Mouse (Mus musculus) hindbrain, embryonic 16.5 days (tissue): ENCODE measurements around the gene F11r. TPM values are rescaled to one million over a fixed set of nuclear protein-coding genes. Genes with fewer than 3 reads are reported as not detected.

ENCODE experiments used
- ATAC-seq: fragments of 200-750 bp; cut with Nextera tagmentation; 2 replicates; pipeline ENCODE4 v1.8.0; 2017; ENCODE audit warnings: moderate TSS enrichment, moderate library complexity
- H3K27ac ChIP-seq: fragments of 300-500 bp; sonication (generic); 2 replicates; pipeline ENCODE4 v1.5.1; 2014; ENCODE audit warnings: low read depth, mild to moderate bottlenecking, control low read depth, low read length, moderate library complexity
- H3K27me3 ChIP-seq: fragments of 300-500 bp; sonication (generic); replicated peaks from 2 replicates; pipeline ENCODE4 v1.6.1; 2014; ENCODE audit warnings: low read length; ENCODE audit not compliant: control insufficient read depth, insufficient read depth
- H3K36me3 ChIP-seq: fragments of 300-500 bp; sonication (generic); 2 replicates; pipeline ENCODE4 v1.6.1; 2014; ENCODE audit warnings: mild to moderate bottlenecking, low read length, moderate library complexity, mixed read lengths; ENCODE audit not compliant: control insufficient read depth, insufficient read depth
- H3K4me1 ChIP-seq: fragments of 300-500 bp; sonication (generic); 2 replicates; pipeline ENCODE4 v1.6.1; 2014; ENCODE audit warnings: low read depth, low read length; ENCODE audit not compliant: control insufficient read depth, insufficient read depth
- H3K4me2 ChIP-seq: fragments of 300-500 bp; sonication (generic); 2 replicates; pipeline ENCODE4 v1.6.1; 2014; ENCODE audit warnings: mild to moderate bottlenecking, low read length, control low read depth, moderate library complexity
- H3K4me3 ChIP-seq: fragments of 300-500 bp; sonication (generic); 2 replicates; pipeline ENCODE4 v1.5.1; 2014; ENCODE audit warnings: mild to moderate bottlenecking, low read length, control low read depth, moderate library complexity
- H3K9ac ChIP-seq: fragments of 300-500 bp; sonication (generic); 2 replicates; pipeline ENCODE4 v1.6.1; 2014; ENCODE audit warnings: low read depth, mild to moderate bottlenecking, control low read depth, low read length, moderate library complexity
- H3K9me3 ChIP-seq: fragments of 300-500 bp; sonication (generic); 2 replicates; pipeline ENCODE4 v1.6.1; 2014; ENCODE audit warnings: mild to moderate bottlenecking, low read length, moderate library complexity; ENCODE audit not compliant: control insufficient read depth
- WGBS: fragments of 180-500 bp; shearing (Covaris S2); extraction: QIAGEN DNeasy Blood & Tissue Kit; methylation state at CpG from one replicate; pipeline ENCODE4 v1.1.7; 2014; 5-methylcytosine and 5-hydroxymethylcytosine counted together
- polyA plus RNA-seq: library from polyadenylated mRNA; unstranded; fragments of >200 nt; fragmentation: Nextera tagmentation; extraction: Ambion mirVana; gene quantifications from 2 replicates; pipeline ENCODE4 v1.2.1, GENCODE M21; 2015

Gene F11r
- polyA plus RNA-seq, 1 experiment from 2014 or later = 14.1 TPM

- peak; percentile 19; the same call in 1 of the 2 replicates for ATAC-seq
- Histone ChIP-seq H3K36me3 (peaks cover 16% of the 10 kb centered on the region), H3K9me3 (no peaks in the 10 kb centered on the region), H3K4me3 (peak overlapping the region; percentile 95), H3K27ac (peak overlapping the region; percentile 93), H3K4me1 (peaks cover 18% of the 10 kb centered on the region), H3K9ac (peak overlapping the region; percentile 93), H3K27me3 (peaks cover 9% of the 10 kb centered on the region), H3K4me2 (peak overlapping the region; percentile 72)
- under 1% methylated on average over 20 of the region's 20 CpGs for WGBS
These were observed 25.3 kb upstream of the F11r start for GRCm38 (mm10) chr1:171412001-171412441.

DNA sequence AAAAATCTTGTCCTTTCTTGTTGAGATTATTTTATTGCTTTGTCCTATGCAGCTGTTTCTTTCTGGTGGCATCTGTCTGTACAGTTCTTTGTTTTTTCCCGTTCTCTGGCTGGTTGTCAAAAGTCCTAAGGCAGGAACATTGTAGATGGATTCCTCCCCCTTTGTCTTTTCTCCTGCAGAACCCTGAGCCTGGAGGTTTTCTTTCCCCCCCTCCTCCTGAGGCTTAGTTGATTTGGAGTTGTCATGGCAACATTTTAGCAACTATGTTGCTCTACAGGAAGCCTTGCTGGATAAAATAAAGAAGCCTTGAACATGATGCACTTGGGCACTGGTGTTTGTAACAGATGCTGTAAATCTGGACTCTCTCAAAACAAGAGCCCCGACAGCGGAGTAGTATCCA, 24.9 kb upstream of the F11r start:
- peak overlapping the region; percentile 93 for H3K9ac ChIP-seq
- peaks cover 20% of the 10 kb centered on the region for H3K36me3 ChIP-seq
- peak overlapping the region; percentile 93 for H3K27ac ChIP-seq
- 0 out of 2 replicates have a peak, but pooled peaks have one; percentile 0 for ATAC-seq
- 12% methylated on average over 3 of the region's 3 CpGs for WGBS
- peaks cover 18% of the 10 kb centered on the region for H3K4me1 ChIP-seq
- peak overlapping the region; percentile 72 for H3K4me2 ChIP-seq
- no peaks in the 10 kb centered on the region for H3K9me3 ChIP-seq
- peaks cover 9% of the 10 kb centered on the region for H3K27me3 ChIP-seq
- peak overlapping the region; percentile 95 for H3K4me3 ChIP-seq

DNA sequence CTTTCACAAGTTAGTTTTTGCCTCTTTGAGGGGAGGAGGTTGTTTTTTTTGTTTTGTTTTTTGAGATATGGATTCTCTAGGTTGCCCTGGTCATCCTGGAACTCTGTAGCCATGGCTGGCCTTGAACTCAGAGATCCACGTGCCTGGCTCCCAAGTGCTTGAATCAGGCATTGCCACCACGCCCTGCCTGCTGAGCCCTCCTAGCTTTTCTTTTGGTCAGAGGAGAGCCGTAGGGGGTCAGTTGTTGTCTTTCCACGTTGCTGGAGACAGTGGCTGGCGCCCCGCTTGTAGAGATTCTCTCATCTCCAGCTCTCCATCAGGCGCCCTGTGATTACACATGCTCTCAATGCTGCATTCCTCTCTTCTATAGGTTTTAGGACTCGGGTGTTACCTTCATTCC, 23.7 kb upstream of the F11r start:
- no peaks in the 10 kb centered on the region for H3K9me3 ChIP-seq
- peaks cover 18% of the 10 kb centered on the region for H3K4me1 ChIP-seq
- peaks cover 27% of the 10 kb centered on the region for H3K36me3 ChIP-seq
- H3K9ac ChIP-seq = no peak overlapping the region
- no peak overlapping the region for H3K4me3 ChIP-seq
- WGBS = 66% methylated on average over 8 of the region's 8 CpGs
- H3K27me3 ChIP-seq = peaks cover 7% of the 10 kb centered on the region
- peak overlapping the region; percentile 72 for H3K4me2 ChIP-seq
- ATAC-seq = no peak
- H3K27ac ChIP-seq = no peak overlapping the region

GRCm38 (mm10) chr1:171418660-171419059, 18.7 kb upstream of the F11r start, which contains the start of gene Tstd1:
Gene Tstd1, plus strand, starts transcription at chr1:171418872.
- Histone ChIP-seq H3K4me2 (no peak within 1 kb of the TSS), H3K27ac (0 out of 2 replicates have a peak within 1 kb of the TSS, but pooled peaks have one; percentile 44), H3K4me3 (no peak within 1 kb of the TSS), H3K9ac (peak within 1 kb of the TSS; percentile 19; the same call in 1 of the 2 replicates), H3K9me3 (no peaks in the 10 kb centered on the region), H3K4me1 (peaks cover 6% of the 10 kb centered on the region), H3K36me3 (peaks cover 34% of the 10 kb centered on the region), H3K27me3 (no peaks in the 10 kb centered on the region)
- 90% methylated on average over 5 of the region's 5 CpGs for WGBS
- no peak; the same call in 1 of the 2 replicates for ATAC-seq

DNA sequence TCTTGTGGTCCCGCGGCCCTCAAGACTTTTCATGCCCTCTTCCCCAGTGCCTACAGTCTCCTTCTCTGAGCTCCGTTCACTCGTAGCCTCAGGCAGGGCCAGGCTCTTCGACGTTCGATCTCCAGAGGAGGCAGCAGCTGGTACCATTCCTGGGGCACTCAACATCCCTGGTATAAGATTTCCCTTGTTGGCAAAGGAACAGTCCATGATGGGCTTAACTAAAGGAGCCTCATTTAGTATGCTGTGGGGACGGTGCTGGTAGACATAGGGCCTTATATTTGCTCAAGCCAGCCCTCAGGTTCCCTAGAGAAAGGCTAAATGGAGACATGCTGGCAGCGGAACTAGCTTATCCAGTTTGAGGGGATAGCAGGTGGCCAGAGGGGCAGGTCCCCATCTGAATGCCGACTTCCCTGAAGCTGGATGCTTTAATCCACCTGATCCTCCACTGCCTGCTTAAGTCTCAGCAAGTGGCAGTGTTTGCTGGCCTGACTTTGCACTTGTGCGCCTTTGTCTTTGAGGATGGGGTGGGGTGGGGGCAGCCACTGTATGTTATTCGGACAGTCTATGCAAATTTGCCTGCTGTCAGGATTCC, 17.9 kb upstream of the F11r start:
- H3K9ac ChIP-seq = peak overlapping the region; percentile 19; the same call in 1 of the 2 replicates
- H3K9me3 ChIP-seq = no peaks in the 10 kb centered on the region
- 45% methylated on average over 12 of the region's 12 CpGs for WGBS
- no peak overlapping the region for H3K4me2 ChIP-seq
- peak; percentile 66 for ATAC-seq
- H3K27ac ChIP-seq = 0 out of 2 replicates have a peak overlapping the region, but pooled peaks have one; percentile 44
- no peak overlapping the region for H3K4me3 ChIP-seq
- no peaks in the 10 kb centered on the region for H3K27me3 ChIP-seq
- H3K36me3 ChIP-seq = peaks cover 34% of the 10 kb centered on the region
- peaks cover under 1% of the 10 kb centered on the region for H3K4me1 ChIP-seq

DNA sequence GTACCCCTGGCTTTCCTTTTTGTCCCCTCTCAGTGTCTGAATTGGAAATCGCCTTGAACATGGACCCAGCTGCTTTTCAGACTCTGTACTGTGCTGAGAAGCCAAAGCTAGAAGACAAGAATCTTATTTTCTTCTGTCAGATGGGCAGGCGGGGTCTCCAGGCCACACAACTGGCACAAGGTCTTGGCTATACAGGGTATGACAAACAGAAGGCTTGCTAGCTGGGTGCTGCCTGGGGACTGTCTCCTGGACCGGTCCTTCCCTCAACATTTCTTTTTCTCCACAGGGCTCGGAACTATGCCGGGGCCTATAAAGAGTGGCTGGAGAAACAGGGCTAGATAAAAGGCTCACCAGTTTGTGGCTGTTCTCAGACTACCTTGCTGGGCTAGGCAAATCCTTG, 17.4 kb upstream of the F11r start:
- Histone ChIP-seq H3K4me3 (no peak overlapping the region), H3K27ac (0 out of 2 replicates have a peak overlapping the region, but pooled peaks have one; percentile 44), H3K36me3 (peaks cover 34% of the 10 kb centered on the region), H3K9me3 (no peaks in the 10 kb centered on the region), H3K9ac (no peak overlapping the region), H3K27me3 (no peaks in the 10 kb centered on the region), H3K4me1 (no peaks in the 10 kb centered on the region), H3K4me2 (no peak overlapping the region)
- ATAC-seq = peak; percentile 40
- 61% methylated on average over 5 of the region's 5 CpGs for WGBS

- Histone ChIP-seq H3K4me2 (no peak overlapping the region), H3K9ac (no peak overlapping the region), H3K36me3 (peaks cover 14% of the 10 kb centered on the region), H3K4me1 (no peaks in the 10 kb centered on the region), H3K4me3 (no peak overlapping the region), H3K27me3 (no peaks in the 10 kb centered on the region), H3K27ac (no peak overlapping the region), H3K9me3 (no peaks in the 10 kb centered on the region)
- WGBS = 88% methylated on average over 8 of the region's 8 CpGs
- ATAC-seq = no peak
These were observed 14.7 kb upstream of the F11r start for GRCm38 (mm10) chr1:171422504-171423095.

DNA sequence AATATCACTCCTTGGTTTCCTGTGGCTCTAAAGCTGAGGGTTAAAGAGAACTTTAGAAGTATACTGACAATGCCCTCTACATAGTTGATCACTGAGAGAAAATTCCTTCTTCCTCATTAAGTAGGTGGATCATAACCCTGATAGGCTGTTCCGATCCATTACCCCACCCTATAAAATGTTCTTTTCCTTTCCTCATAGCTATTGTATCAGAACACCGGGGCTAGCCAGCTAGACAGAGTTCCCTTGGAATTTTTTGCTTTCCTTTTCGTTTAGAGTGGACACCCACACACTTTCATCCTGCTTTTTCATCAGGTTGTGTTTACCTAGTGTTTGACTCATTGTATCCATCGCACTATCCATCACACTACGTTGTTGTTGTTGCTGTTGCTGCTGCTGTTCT, 12.7 kb upstream of the F11r start:
- WGBS = 76% methylated on average over 5 of the region's 5 CpGs
- peaks cover 2% of the 10 kb centered on the region; the same call in 1 of the 2 replicates for H3K36me3 ChIP-seq

DNA sequence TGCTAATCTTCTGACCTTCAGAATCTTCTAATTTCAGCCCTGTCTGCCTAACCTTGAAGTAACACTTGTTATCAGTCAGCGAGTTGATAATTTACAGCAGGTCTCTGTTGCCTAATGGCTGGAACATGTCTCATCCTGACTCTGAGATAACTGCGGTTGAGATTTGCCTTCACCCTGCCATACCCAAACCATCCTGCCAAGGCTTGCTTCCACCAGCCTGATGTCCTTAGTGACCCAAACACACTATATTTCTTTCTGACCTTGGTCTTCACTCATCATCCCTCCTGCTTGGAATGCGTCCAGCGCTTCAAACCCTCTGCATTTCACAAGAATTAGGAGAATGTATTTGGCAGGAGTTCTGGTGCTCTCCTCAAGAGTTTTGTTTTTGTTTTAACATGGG, 12.2 kb upstream of the F11r start:
- Histone ChIP-seq H3K36me3 (no peaks in the 10 kb centered on the region; the same call in 1 of the 2 replicates), H3K9ac (no peak overlapping the region), H3K27me3 (no peaks in the 10 kb centered on the region), H3K4me1 (no peaks in the 10 kb centered on the region), H3K4me3 (no peak overlapping the region), H3K27ac (no peak overlapping the region), H3K4me2 (no peak overlapping the region), H3K9me3 (0 out of 2 replicates have a peak, but pooled peaks cover 3% of the 10 kb centered on the region)
- ATAC-seq = no peak
- WGBS = 72% methylated on average over 4 of the region's 4 CpGs

More for the DNA sequence above, 12.7 kb upstream of the F11r start:
- no peak for ATAC-seq
- Histone ChIP-seq H3K4me1 (no peaks in the 10 kb centered on the region), H3K9ac (no peak overlapping the region), H3K27me3 (no peaks in the 10 kb centered on the region), H3K9me3 (0 out of 2 replicates have a peak, but pooled peaks cover 3% of the 10 kb centered on the region), H3K27ac (no peak overlapping the region), H3K4me2 (no peak overlapping the region), H3K4me3 (no peak overlapping the region)
